Mouse (Mus musculus) embryonic stem cell, embryonic (primary cell): Measurements from ENCODE around the gene Npepps.

Experiments
- CTCF ChIA-PET, 4 experiments: fragments of 300-600 bp in 2 of 4; fragments of 350-600 bp in 2 of 4; sonication (Branson Sonifier 250); formaldehyde crosslinking; loops; one replicate each; lab custom pipeline; 2022; ENCODE audit warnings: inconsistent platforms in 2 of 4; lab: Charles Lee
- POLR2A ChIA-PET, 4 experiments: fragments of 300-600 bp in 2 of 4; fragments of 350-600 bp in 2 of 4; sonication (Branson Sonifier 250); formaldehyde crosslinking; loops; one replicate each; lab custom pipeline; 2022; ENCODE audit warnings: antibody characterized with exemption in 4 of 4, inconsistent platforms in 1 of 4; lab: Charles Lee

Npepps gene

DNA sequence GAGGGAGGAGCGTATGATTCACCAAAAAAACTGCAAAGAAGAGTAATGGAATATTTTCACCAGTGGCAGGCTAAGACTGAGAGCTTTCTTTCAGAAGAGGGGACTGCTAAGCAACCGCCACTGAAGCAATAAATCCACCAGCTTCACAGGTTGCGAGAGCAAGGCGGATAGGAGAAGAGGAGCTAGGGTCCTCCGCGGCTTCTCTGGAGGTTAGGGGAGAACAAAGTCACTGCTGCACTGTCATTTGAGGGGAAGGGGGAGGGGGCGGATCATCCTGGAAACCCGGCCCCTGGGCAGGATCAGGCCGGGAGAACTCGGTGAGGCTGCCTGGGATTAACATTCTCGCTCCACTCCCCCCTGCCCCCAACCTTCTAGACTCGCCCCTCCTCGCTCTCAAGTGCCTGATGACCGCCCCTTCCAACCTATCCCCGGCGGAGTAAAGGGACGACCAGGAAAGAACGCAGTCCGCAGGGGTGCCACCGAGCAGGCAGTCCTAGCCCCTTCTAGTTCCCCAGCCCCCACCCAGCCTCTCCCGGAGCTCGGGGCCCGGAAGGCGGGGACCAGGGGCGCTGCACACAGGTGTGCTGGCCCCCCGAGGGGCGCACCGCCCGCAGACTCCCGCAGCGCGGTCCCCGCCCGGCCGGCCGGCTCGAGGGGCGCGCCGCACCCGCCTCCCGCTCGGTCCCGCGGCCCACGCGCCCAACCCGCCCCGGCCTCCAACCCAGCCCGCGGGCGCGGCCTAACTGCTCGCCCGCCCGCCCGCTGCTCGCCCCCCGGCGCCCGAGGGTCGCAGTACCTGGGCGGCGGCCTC is 828 bp downstream of the Npepps start:
- CTCF ChIA-PET, result interaction anchor here in 3 of 4 experiments (0.5 to 1.0 kb wide), 4 partner anchors 13 to 152 kb away, joined by 3 to 5 read pairs (median 4); no protein-coding TSS in a partner anchor
- POLR2A ChIA-PET, result interaction anchor here (0.6 to 3.8 kb wide), 44 partner anchors 9 to 670 kb away, joined by 3 to 43 read pairs (median 5); partner anchors contain the start of genes Mrpl45 (in 3 of the 4), Nfe2l1 (in 1 of the 4) and Tbx21 (in 1 of the 4)

DNA sequence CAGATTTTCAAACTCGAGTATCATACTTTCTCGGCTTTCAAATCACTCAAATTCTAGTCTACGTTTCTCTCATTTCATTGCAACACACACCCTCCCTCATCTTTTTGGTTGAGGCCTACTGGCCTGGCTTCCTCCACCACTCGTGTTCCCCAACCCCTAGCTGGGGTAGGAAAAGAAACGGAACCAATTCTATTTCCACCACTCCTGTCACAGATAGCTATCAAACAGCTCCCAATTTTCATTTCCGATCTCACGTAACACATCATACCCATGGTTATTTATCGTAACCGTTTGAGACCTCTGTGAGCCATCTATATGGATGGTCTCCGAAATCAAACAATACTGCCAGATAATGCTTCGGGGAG is 1.4 kb downstream of the Npepps start:
- ChIA-PET POLR2A (interaction anchor here (0.5 to 3.8 kb wide), 40 partner anchors 10 to 449 kb away, joined by 3 to 43 read pairs (median 5); partner anchors contain the start of genes Mrpl45 (in 3 of the 4), Nfe2l1 (in 1 of the 4) and Tbx21 (in 1 of the 4)), CTCF (interaction anchor here in 3 of 4 experiments (0.7 to 1.3 kb wide), 4 partner anchors 9 to 31 kb away, joined by 3 to 5 read pairs (median 3); no protein-coding TSS in a partner anchor)

DNA sequence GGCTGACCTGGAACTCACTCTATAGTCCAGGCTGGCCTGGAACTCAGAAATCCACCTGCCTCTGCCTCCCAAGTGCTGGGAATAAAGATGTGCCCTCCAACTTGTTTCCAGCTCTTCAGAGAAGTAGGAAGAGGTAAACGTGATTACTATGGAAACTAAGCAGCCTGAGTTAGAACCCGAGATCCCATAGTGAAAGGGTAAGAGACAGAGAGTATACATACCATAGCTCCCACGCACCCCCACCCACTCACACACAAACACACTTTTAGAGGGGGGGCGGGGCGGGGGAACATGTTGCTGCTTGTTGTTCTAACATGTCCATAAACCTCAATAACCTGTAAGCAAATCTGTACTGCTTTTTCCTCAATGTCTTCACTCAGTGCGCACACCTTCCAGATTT is 2.0 kb downstream of the Npepps start:
- ChIA-PET POLR2A (interaction anchor here in 3 of 4 experiments (0.5 to 3.8 kb wide), 33 partner anchors 10 to 451 kb away, joined by 3 to 43 read pairs (median 6); partner anchors contain the start of genes Mrpl45 (in 3 of the 3) and Nfe2l1 (in 1 of the 3)), CTCF (interaction anchor here in 3 of 4 experiments (0.6 to 1.3 kb wide), 3 partner anchors 10 to 254 kb away, joined by 3 read pairs; no protein-coding TSS in a partner anchor)

DNA sequence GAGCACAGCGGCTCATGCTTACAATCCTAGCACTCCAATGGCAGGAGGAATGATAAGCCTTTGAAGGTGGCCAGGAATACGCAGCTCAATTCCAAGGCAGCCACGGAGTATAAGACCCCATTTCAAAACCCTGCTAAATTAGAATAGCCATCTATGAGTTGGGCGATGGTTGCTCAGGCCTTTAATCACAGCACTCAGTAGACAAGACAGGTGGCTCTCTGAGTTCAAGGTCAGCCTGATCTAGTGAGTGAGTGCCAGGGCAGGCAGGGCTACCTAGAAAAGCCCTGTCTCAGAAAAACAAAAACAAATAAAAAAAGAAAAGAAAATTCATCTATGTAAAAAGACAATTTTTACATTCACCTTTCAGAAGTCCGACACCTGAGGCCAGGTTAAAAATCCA is 3.3 kb downstream of the Npepps start:
- CTCF ChIA-PET, result interaction anchor here in 1 of 4 experiments (0.7 kb wide), 1 partner anchor 354 kb away, joined by 7 read pairs; no protein-coding TSS in a partner anchor
- POLR2A ChIA-PET, result interaction anchor here (0.6 to 3.8 kb wide), 22 partner anchors 12 to 379 kb away, joined by 3 to 24 read pairs (median 3); partner anchors contain the start of gene Mrpl45 (in 1 of the 4)

DNA sequence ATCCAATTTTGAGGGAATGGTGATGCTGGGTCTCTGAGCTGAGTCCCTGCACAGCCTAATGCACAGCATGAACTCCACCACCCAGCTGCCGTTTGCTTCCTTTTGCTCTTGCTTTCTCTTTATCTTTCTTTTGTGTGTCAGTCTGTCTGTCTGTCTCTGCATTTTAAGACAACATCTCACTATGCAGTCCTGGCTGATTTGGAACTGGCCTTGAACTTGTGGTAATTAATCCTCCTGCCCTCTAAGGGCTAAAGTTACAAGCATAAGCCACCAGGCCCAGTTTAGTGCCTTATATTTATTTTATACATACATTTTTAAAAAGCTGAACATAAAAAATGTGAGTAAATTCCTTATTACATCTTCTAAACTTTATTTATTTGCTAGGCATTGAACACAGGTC is 4.4 kb downstream of the Npepps start:
- POLR2A ChIA-PET, result interaction anchor here (0.6 to 2.7 kb wide), 17 partner anchors 9 to 132 kb away, joined by 3 to 24 read pairs (median 4); no protein-coding TSS in a partner anchor
- CTCF ChIA-PET, result no interaction called here

DNA sequence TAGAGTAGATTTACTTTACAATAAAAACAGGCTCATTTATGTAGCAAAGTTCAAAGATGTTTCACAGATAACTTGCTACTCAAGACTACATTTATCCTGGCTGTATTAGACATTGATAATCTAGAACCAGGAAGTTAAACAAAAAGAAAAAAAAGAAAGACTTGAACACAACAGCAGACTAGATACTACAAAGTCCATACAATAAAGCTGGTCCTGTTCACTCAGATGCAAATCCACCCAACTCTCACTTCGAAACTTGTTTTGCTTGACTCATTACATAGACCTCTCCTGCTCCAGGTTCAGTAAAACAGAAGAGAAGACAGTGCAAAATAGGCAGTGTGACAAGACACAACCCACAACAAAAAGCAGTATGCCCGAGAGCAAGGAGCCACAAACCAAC is 5.1 kb downstream of the Npepps start:
- ChIA-PET CTCF (interaction anchor here in 1 of 4 experiments (0.7 kb wide), 1 partner anchor 92 kb away, joined by 3 read pairs; no protein-coding TSS in a partner anchor), POLR2A (interaction anchor here in 3 of 4 experiments (0.6 to 2.7 kb wide), 9 partner anchors 9 to 87 kb away, joined by 3 to 24 read pairs (median 4); no protein-coding TSS in a partner anchor)

DNA sequence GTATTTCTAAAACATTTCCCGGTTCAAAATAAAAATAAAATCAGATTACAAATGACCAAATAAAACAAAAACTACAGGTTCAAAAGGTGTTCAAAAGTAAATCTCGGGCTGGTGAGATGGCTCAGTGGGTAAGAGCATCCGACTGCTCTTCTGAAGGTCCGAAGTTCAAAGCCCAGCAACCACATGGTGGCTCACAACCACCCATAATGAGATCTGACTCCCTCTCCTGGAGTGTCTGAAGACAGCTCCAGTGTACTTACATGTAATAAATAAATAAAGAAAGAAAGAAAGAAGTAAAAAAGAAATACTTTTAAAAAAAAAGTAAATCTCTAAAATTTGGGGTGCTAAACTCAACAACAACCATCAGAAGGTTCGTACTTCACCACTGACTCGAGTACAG is 5.5 kb downstream of the Npepps start:
- ChIA-PET POLR2A (interaction anchor here in 2 of 4 experiments (0.8 to 2.7 kb wide), 4 partner anchors 14 to 35 kb away, joined by 3 to 24 read pairs (median 4); no protein-coding TSS in a partner anchor), CTCF (interaction anchor here in 1 of 4 experiments (0.7 kb wide), 1 partner anchor 91 kb away, joined by 3 read pairs; no protein-coding TSS in a partner anchor)

DNA sequence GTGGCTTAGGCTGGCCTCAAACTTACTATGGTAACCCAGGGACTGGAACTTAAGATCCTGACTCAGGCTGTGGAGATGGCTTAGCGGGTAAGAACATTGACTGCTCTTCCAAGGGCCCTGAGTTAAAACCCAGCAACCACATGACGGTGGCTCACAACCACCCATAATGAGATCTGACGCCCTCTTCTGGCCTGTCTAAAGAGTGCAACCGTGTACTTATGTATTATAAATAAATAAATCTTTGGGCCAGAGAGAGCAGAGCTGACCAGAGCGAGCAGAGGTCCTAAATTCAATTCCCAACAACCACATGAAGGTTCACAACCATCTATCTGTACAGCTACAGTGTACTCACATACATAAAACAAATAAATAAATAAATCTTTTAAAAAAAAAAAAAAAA is 6.8 kb downstream of the Npepps start:
- ChIA-PET CTCF (interaction anchor here (0.6 to 1.6 kb wide), 12 partner anchors 9 to 329 kb away, joined by 3 to 9 read pairs (median 4); partner anchors contain the start of gene Mrpl45 (in 1 of the 4)), POLR2A (interaction anchor here in 2 of 4 experiments (0.6 to 1.4 kb wide), 10 partner anchors 9 to 343 kb away, joined by 3 to 6 read pairs (median 4); no protein-coding TSS in a partner anchor)

DNA sequence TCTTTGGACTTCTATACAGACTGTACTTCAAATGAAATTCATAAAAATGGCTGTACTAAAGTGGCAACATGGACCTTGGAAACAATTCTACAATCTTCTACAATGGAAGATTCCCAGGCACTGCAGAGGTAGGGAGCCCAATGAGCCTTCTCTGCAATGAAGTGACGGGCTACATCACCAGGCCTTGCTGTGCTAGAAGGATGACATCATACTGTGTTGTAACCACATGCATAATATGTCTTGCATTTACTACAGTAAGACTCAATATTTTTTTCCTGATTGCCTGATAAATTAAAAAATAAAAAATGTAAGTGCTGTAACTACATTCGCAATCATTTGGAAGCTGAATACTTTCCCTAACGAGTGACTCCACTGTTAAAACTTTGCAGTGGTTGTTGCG is 7.6 kb downstream of the Npepps start:
- POLR2A ChIA-PET, result interaction anchor here in 3 of 4 experiments (0.7 to 1.4 kb wide), 9 partner anchors 8 to 528 kb away, joined by 3 to 5 read pairs (median 3); no protein-coding TSS in a partner anchor
- CTCF ChIA-PET, result interaction anchor here in 3 of 4 experiments (0.6 to 1.6 kb wide), 7 partner anchors 25 to 329 kb away, joined by 3 to 9 read pairs (median 3); partner anchors contain the start of gene Mrpl45 (in 1 of the 3)

DNA sequence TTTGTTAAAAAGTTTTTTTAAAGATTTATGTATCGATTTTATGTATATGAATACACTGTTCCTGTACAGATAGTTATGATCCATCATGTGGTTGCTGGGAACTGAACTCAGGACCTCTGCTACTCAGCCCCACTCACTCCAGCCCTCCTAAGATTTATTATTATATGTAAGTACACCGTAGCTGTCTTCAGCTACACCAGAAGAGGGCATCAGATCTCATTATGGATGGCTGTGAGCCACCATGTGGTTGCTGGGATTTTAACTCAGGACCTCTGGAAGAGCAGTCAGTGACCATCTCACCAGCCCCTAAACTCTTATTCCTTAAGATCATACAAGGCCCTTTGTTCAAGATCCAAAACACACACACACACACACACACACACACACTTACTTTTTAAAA is 10.4 kb downstream of the Npepps start:
- CTCF ChIA-PET, result interaction anchor here in 2 of 4 experiments (0.7 to 1.1 kb wide), 4 partner anchors 16 to 41 kb away, joined by 3 to 12 read pairs (median 4); no protein-coding TSS in a partner anchor
- POLR2A ChIA-PET, result interaction anchor here in 2 of 4 experiments (0.7 to 1.0 kb wide), 4 partner anchors 12 to 45 kb away, joined by 3 to 4 read pairs (median 4); partner anchors contain the start of gene Mrpl45 (in 1 of the 2)

DNA sequence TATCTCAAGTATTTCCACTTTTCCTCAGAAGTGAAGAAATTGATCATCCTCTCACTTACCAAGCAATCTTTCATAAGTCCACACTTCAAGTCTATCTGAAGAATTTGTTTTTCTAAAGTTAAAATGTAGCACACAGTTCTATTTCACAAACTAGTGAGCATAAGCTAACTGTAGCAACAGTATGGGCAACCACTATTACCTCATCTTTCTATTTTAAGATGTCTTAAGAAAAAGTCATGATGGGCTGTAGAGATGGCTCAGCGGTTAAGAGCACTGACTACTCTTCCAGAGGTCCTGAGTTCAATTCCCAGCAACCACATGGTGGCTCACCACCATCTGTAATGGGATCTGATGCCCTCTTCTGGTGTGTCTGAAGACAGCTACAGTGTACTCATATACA is 13.9 kb downstream of the Npepps start:
- POLR2A ChIA-PET, result interaction anchor here in 3 of 4 experiments (0.6 to 1.4 kb wide), 12 partner anchors 9 to 284 kb away, joined by 3 to 6 read pairs (median 4); no protein-coding TSS in a partner anchor
- CTCF ChIA-PET, result interaction anchor here in 1 of 4 experiments (0.5 kb wide), 2 partner anchors 10 to 59 kb away, joined by 3 read pairs; no protein-coding TSS in a partner anchor

DNA sequence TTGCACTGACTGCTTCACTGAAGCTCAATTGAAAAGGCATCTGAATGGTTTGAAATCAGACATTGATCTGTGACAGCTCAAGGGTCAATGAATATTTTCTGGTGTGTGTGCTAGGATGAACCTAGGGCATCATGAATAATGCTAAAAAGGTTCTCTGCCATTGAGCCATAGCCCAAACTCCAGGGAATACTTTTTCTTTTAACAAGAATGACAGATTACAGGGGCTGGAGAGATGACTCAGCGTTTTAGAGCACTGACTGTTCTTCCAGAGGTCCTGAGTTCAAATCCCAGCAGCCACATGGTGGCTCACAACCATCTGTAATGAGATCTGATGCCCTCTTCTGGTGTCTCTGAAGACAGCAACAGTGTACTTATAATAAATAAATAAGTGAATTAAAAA is 30.8 kb downstream of the Npepps start:
- ChIA-PET POLR2A (interaction anchor here in 2 of 4 experiments (0.7 to 1.1 kb wide), 2 partner anchors 20 to 232 kb away, joined by 3 to 4 read pairs; no protein-coding TSS in a partner anchor), CTCF (interaction anchor here in 2 of 4 experiments (0.5 to 0.8 kb wide), 4 partner anchors 9 to 64 kb away, joined by 3 read pairs; no protein-coding TSS in a partner anchor)

DNA sequence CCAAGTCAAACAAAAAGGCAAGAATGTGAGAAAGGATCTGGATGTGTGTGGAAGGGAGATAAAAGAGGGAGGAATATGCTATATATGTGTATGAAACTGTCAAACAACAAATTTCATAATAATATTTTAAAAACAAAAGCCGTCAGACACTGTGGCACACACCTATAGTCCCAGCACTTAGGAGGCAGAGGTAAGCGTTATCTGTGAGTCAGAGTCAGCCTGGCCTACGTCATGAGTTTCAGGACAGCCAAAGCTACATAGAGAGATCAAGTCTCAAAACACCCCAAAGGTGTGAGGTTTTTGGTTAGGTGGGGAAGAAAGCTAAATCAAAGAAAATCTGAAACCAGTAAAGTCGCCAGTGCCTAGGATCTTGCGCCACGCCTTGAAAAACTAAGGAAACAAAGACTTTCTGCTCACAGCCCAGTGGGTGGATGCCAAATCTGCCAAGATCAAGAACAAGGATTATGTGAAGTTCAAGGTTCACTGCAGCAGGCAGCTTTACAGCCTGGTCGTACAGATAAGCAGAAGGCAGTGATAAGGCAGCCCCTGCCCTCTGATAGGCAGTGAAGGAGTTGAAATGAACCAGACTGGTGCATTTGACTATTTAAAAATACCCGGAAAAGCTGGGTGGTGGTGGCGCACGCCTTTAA is 33.8 kb downstream of the Npepps start:
- ChIA-PET CTCF (no interaction called here), POLR2A (interaction anchor here in 3 of 4 experiments (0.6 to 1.5 kb wide), 12 partner anchors 8 to 162 kb away, joined by 3 to 5 read pairs (median 3); no protein-coding TSS in a partner anchor)

DNA sequence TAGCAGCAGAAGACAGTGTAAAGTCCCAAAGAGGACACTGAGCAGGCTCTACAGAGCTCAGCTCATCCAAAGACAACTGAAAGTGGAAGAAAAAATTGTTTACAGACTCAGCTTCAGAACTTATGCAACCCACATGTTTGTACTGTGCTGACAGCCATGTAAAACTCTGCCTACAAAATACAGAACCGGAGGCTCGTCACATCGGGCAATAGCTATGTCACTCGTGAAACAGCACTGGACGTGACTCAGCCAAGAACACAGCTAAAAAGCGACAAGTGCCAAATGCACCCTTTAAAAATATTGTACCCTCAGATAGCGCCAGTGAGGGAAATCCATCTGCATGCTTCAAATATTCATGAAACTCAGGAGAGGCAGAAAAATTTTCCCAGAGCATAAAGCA is 39.1 kb downstream of the Npepps start:
- ChIA-PET CTCF (interaction anchor here in 1 of 4 experiments (0.5 kb wide), 1 partner anchor 32 kb away, joined by 6 read pairs; no protein-coding TSS in a partner anchor), POLR2A (interaction anchor here in 3 of 4 experiments (0.5 to 1.2 kb wide), 5 partner anchors 9 to 89 kb away, joined by 3 to 4 read pairs (median 4); no protein-coding TSS in a partner anchor)

DNA sequence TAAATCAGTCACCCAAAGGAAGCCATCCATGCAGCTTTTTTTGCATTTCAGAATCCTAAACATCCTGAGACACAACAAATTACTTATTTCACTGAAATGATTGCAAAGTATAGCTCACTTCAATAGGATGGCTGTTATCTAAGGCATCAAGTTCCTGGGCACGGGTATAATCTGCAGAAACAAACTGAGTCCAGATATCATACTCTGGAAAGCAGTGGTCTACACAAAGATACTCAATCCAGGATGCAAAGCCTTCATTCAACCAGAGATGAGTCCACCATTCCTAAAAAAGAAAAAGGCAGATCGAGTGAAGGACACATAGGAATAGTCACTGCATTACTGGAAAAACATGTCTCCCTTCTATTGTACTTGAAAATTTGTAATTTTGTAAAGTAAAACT is 42.5 kb downstream of the Npepps start:
- CTCF ChIA-PET, result interaction anchor here in 2 of 4 experiments (0.6 to 0.7 kb wide), 2 partner anchors 11 to 171 kb away, joined by 3 to 4 read pairs; no protein-coding TSS in a partner anchor
- POLR2A ChIA-PET, result interaction anchor here in 3 of 4 experiments (0.6 to 1.6 kb wide), 9 partner anchors 9 to 110 kb away, joined by 3 to 8 read pairs (median 4); no protein-coding TSS in a partner anchor

DNA sequence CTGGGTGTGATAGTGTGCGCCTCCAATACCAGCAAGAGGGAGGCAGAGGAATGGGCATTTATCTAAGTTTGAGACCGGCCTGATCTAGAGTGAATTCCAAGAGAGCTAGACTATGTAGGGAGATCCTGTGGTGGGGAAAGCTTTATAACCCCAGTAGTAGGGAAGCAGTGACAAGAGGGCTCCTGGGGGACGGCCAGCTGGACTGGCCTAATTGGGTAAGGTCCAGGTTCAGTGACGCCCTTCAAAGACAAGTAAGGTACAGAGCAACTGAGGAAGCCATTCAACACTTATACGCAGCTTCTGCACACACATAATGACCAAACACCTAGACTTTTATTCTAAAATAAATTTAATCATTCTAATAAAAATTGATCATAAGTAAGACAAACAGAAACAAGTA is 48.0 kb downstream of the Npepps start:
- ChIA-PET CTCF (interaction anchor here in 2 of 4 experiments (1.1 to 1.2 kb wide), 2 partner anchors 78 to 86 kb away, joined by 3 read pairs; no protein-coding TSS in a partner anchor), POLR2A (interaction anchor here in 2 of 4 experiments (0.7 to 2.6 kb wide), 18 partner anchors 9 to 83 kb away, joined by 3 to 17 read pairs (median 4); partner anchors contain the start of gene Mrpl45 (in 1 of the 2))
